Mouse (Mus musculus) heart, adult 18-20 months (tissue): ENCODE results near the gene Them4. TPM values are rescaled to one million over a fixed set of nuclear protein-coding genes. Genes with fewer than 3 reads are reported as not detected.
A peak's percentile ranks its signal among the peaks of the same experiment; 100 is the strongest.

Experiments used
- DNase-seq, 2 experiments: peaks; one replicate each; pipeline ENCODE4 v3.0.0; 2021 to 2022; ENCODE audit warnings: mixed read lengths in 1 of 2
- total RNA-seq, 2 experiments: library from RNA; stranded (reverse); gene quantifications; 2 replicates each; pipeline ENCODE4 v1.2.3; 2021

The Them4 gene
- total RNA-seq, 2 experiments from 2014 or later = 14.9 to 15.3 TPM

- DNase-seq = no peak
These were observed 57.6 kb downstream of the Them4 start for GRCm38 (mm10) chr3:94367511-94367910.

- no peak for DNase-seq
These were observed 58.7 kb downstream of the Them4 start for GRCm38 (mm10) chr3:94368631-94369030.

GRCm38 (mm10) chr3:94369709-94370108 is 59.8 kb downstream of the Them4 start:
- no peak for DNase-seq

- peak; percentile 85 to 89 for DNase-seq
These were observed 61.7 kb downstream of the Them4 start for GRCm38 (mm10) chr3:94371637-94372036.

GRCm38 (mm10) chr3:94372038-94372437 is 62.1 kb downstream of the Them4 start:
- peak; percentile 6 to 15 for DNase-seq

GRCm38 (mm10) chr3:94372641-94373040 is 62.8 kb downstream of the Them4 start, which contains the start of gene Rorc:
Gene Rorc, plus strand, starts transcription at chr3:94372794.
- DNase-seq = peak; percentile 56 to 75

- DNase-seq = no peak
These were observed 63.2 kb downstream of the Them4 start for GRCm38 (mm10) chr3:94373090-94373489.

- peak in 1 of 2 experiments; percentile 19 for DNase-seq
These were observed 63.7 kb downstream of the Them4 start for GRCm38 (mm10) chr3:94373597-94374011.

- no peak for DNase-seq
These were observed 64.7 kb downstream of the Them4 start for GRCm38 (mm10) chr3:94374636-94375035.

GRCm38 (mm10) chr3:94375146-94375545 is 65.3 kb downstream of the Them4 start:
- no peak for DNase-seq

GRCm38 (mm10) chr3:94375861-94376260 is 66.0 kb downstream of the Them4 start:
- no peak for DNase-seq

- DNase-seq = no peak
These were observed 67.4 kb downstream of the Them4 start for GRCm38 (mm10) chr3:94377028-94377923.

GRCm38 (mm10) chr3:94379831-94380510 is 70.1 kb downstream of the Them4 start:
- no peak for DNase-seq

Other genes starting within 250 kb of the Them4 start
- not detected for gene Gm10697, start 237.4 kb upstream of the Them4 start, total RNA-seq
- not detected for gene Gm10696, start 131.9 kb upstream of the Them4 start, total RNA-seq
- not detected for gene Gm5286, start 113.4 kb upstream of the Them4 start, total RNA-seq
- gene Gm4778, start 46.1 kb upstream of the Them4 start, total RNA-seq = not detected
- not detected for gene Them5, start 32.0 kb downstream of the Them4 start, total RNA-seq
- gene C2cd4d, start 52.3 kb downstream of the Them4 start, total RNA-seq = under 1 TPM; 0.20 to 0.21 TPM
- gene Rorc, start 62.7 kb downstream of the Them4 start, total RNA-seq = 10 to 100 TPM; 50.4 to 62.8 TPM
- gene Lingo4, start 88.4 kb downstream of the Them4 start, total RNA-seq = under 1 TPM; 0.10 to 0.13 TPM
- 1 to 10 TPM; 4.4 to 6.1 TPM for gene Tdrkh, start 103.2 kb downstream of the Them4 start, total RNA-seq
- 10 to 100 TPM; 66.2 to 74.9 TPM for gene Mrpl9, start 133.2 kb downstream of the Them4 start, total RNA-seq
- not detected for gene Oaz3, start 133.8 kb downstream of the Them4 start, total RNA-seq
- gene Celf3, start 168.2 kb downstream of the Them4 start, total RNA-seq = not detected
- gene Riiad1, start 170.3 kb downstream of the Them4 start, total RNA-seq = 1 to 10 TPM; 1.8 to 2.2 TPM